Mouse (Mus musculus) C2C12 (cell line): Measurements from ENCODE around the gene D1Ertd622e. TPM values are rescaled to one million over a fixed set of nuclear protein-coding genes. Genes with fewer than 3 reads are reported as not detected.

Experiments used
- H3K27me3 ChIP-seq: one replicate; pipeline ENCODE4 v1.6.1; 2011; ENCODE audit not compliant: control insufficient read depth, insufficient read depth, insufficient read length
- H3K36me3 ChIP-seq: one replicate; pipeline ENCODE4 v1.6.1; 2011; ENCODE audit not compliant: control insufficient read depth, insufficient read depth
- H3K4me3 ChIP-seq: one replicate; pipeline ENCODE4 v1.5.1; 2011; ENCODE audit warnings: mild to moderate bottlenecking, control low read depth; ENCODE audit not compliant: poor library complexity, insufficient read depth, severe bottlenecking
- H3K79me2 ChIP-seq: one replicate; pipeline ENCODE4 v1.6.1; 2011; ENCODE audit not compliant: control insufficient read depth, insufficient read depth
- H3K79me3 ChIP-seq: one replicate; pipeline ENCODE4 v1.6.1; 2011; ENCODE audit warnings: low read depth, control low read depth
- H3ac ChIP-seq: one replicate; pipeline ENCODE3; 2011; ENCODE audit warnings: low read depth; ENCODE audit not compliant: control insufficient read depth, insufficient read length
- CEBPB ChIP-seq: IDR thresholded peaks from one replicate; pipeline ENCODE4 v1.6.1; 2011; ENCODE audit warnings: low read depth, mild to moderate bottlenecking, control low read depth, moderate library complexity
- CTCF ChIP-seq: IDR thresholded peaks from one replicate; pipeline ENCODE4 v1.5.1; 2011; ENCODE audit not compliant: control insufficient read depth, insufficient read depth, insufficient read length
- FOSL1 ChIP-seq: IDR thresholded peaks from one replicate; pipeline ENCODE4 v1.8.0; 2011; ENCODE audit warnings: mild to moderate bottlenecking, low read length; ENCODE audit not compliant: poor library complexity, insufficient read depth, severe bottlenecking
- MAX ChIP-seq: IDR thresholded peaks from one replicate; pipeline ENCODE4 v1.6.1; 2011; ENCODE audit warnings: mild to moderate bottlenecking, control low read depth
- MYOD1 ChIP-seq: IDR thresholded peaks from one replicate; pipeline ENCODE4 v1.6.1; 2011; ENCODE audit warnings: low read depth; ENCODE audit not compliant: control insufficient read depth, insufficient read length
- MYOG ChIP-seq: IDR thresholded peaks from one replicate; pipeline ENCODE4 v1.6.1; 2011; ENCODE audit not compliant: control insufficient read depth, insufficient read length; ENCODE audit errors: extremely low read depth
- USF1 ChIP-seq: IDR thresholded peaks from one replicate; pipeline ENCODE4 v1.6.1; 2011; ENCODE audit warnings: low read depth, mild to moderate bottlenecking, control low read depth, moderate library complexity
- polyA plus RNA-seq: library from polyadenylated mRNA; unstranded; fragments of >200 nt; fragmentation: generic; extraction: Trizol; gene quantifications from one replicate; pipeline ENCODE4 v1.2.1, GENCODE M21; 2012; ENCODE audit warnings: missing spikeins

Gene D1Ertd622e
- polyA plus RNA-seq, 1 experiment: 22.5 TPM

DNA sequence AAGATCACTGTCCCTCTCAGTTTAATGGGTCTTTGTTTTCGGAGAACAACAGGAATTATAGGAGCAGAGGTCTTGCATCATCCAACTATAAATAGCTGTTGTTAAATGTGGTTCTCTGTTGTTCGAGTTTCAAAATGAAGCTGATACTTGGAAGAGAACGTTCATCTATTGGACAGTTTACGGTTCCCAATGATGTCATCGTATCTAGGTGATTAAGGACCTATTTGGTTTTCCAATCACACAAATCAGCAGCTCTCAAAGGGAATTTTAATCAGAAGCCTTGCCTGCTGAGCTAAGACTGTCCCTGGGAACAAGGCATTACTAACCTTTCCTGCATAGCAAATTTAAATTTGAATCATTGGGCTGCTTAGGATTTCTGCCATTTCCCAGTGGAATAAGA lies 31.7 kb downstream of the D1Ertd622e start:
- no peaks in the 10 kb centered on the region for H3K27me3 ChIP-seq
- no peaks in the 10 kb centered on the region for H3K79me2 ChIP-seq
- no peaks in the 10 kb centered on the region for H3K36me3 ChIP-seq
- no peak overlapping the region for H3ac ChIP-seq
- TF ChIP-seq MYOD1 (no peak), FOSL1 (no peak), MAX (no peak), CEBPB (no peak), USF1 (no peak)
- H3K79me3 ChIP-seq: peaks cover 2% of the 10 kb centered on the region
- H3K4me3 ChIP-seq: no peak overlapping the region

DNA sequence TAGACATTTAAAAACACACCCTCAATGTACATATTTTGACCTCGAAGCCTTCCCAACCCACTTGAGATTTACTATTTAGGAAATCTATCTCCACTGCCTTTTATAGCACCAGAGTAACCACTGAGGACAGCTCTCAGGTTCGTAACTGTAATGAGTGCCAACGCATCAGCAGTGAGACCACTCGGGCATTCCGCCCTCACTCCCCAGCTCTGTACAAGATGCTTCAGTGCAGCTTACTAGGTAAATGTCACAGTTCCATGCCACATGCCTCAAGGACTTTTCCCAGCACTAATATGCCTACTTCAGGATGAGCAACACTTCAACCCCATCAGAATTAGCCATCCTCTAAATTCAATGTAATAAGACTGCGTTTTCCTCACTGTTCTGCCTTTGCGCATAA lies 33.0 kb downstream of the D1Ertd622e start:
- Histone ChIP-seq H3K4me3 (no peak overlapping the region), H3K79me2 (no peaks in the 10 kb centered on the region), H3K36me3 (peaks cover 3% of the 10 kb centered on the region), H3ac (no peak overlapping the region), H3K79me3 (peaks cover 2% of the 10 kb centered on the region), H3K27me3 (no peaks in the 10 kb centered on the region)
- TF ChIP-seq CTCF (no peak), MAX (no peak), MYOG (no peak), CEBPB (no peak), USF1 (no peak), MYOD1 (no peak), FOSL1 (no peak)

DNA sequence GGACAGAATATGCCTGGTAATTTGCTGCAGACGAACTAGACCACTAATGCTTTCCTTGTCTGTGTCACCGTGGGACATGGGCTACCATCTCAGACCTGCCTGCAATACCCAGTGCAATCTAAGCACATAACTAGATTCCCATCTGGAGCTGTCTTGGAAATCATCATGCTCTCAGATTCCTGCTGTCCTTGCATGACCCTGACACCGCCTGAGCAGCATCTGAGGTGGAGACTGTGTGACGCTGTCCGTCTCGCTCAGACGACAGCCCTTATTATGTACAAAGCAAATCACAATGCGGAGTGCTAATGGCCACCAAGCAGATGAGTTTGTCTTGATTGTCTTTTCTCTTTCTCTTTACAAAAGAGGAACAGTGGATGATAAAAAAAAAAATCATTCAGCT lies 33.9 kb downstream of the D1Ertd622e start:
- no peak overlapping the region for H3K4me3 ChIP-seq
- no peak for TF ChIP-seq CEBPB
- TF ChIP-seq CTCF: no peak
- H3K36me3 ChIP-seq: peaks cover 3% of the 10 kb centered on the region
- H3K79me2 ChIP-seq: no peaks in the 10 kb centered on the region
- peaks cover 2% of the 10 kb centered on the region for H3K79me3 ChIP-seq
- no peaks in the 10 kb centered on the region for H3K27me3 ChIP-seq
- no peak overlapping the region for H3ac ChIP-seq

DNA sequence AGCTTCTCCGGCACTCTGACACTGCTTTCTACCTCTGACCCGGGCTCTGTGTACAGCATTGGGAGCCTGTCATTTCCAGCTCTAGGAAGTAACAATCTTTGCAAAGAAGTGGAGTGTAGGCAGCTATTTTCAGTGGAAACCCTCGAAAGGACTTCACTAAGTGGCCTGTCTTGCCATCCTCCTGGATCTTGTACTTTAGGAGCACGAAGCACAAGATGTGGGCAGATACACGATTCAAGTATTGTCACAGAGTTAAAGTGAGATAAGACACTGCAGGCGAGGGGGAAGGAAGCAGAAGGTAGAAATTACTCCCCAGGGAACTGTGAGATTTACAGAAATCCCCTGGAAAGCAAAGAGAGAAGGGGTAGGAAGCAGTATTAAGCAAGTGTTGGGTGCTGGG lies 36.4 kb downstream of the D1Ertd622e start:
- H3K36me3 ChIP-seq: peaks cover 3% of the 10 kb centered on the region
- H3K4me3 ChIP-seq: no peak overlapping the region
- TF ChIP-seq MAX: no peak
- TF ChIP-seq USF1: no peak
- no peak for TF ChIP-seq MYOD1
- TF ChIP-seq CTCF: no peak
- no peak for TF ChIP-seq FOSL1
- TF ChIP-seq CEBPB: no peak
- TF ChIP-seq MYOG: no peak
- H3ac ChIP-seq: no peak overlapping the region
- H3K79me2 ChIP-seq: no peaks in the 10 kb centered on the region
- H3K27me3 ChIP-seq: no peaks in the 10 kb centered on the region
- peaks cover 2% of the 10 kb centered on the region for H3K79me3 ChIP-seq

DNA sequence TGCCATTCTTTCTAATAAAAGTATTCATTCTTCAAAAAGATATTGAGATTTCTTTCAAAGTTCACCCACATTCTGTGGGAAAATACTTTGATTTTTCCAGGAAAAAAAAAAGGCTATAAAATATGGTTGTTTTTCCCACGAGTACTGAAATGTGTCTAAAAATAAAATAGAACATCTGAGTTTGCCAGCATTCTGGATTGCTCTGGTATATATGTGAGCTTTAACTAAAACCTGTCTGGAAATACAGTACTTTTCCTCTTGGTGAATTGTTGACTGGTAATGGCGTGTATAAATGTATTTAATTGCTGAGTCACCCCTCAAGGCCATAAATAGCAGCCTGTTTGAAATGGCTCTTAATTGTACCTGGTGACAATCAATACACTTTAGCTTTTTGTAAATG lies 37.5 kb downstream of the D1Ertd622e start:
- TF ChIP-seq CTCF (no peak), MAX (no peak), USF1 (no peak), MYOD1 (no peak), MYOG (no peak), FOSL1 (no peak), CEBPB (no peak)
- Histone ChIP-seq H3K4me3 (no peak overlapping the region), H3K36me3 (peaks cover 3% of the 10 kb centered on the region)

DNA sequence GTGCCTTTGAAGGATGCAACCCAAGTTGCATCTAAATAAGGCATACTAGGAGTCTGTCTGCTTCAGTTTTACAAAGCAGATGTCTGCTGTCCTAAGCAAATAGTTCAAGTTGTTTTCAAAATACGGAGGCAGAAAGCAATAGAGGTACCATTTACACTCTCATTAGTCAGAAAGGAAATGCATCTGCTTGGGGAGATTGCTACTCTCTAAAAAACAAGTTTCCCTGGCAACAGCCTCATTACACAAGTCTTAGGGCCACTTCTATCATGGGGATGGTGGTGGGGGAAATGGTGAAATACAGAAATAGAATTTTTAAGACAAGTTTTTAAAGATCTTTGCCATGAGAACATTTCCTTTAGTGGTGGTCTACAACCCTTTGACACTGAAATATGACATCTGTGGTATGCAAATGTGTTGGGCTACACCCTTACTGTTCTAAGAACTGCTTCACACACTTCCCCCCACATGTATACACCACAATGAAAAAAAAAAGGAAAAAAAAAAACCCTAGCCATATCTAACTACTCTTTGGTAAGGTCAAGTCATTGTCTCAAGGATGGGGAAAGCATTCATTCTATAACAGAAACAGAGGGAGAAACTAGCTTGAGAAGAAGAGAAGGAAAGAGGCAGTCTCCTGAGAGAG lies 38.5 kb downstream of the D1Ertd622e start:
- H3K27me3 ChIP-seq: no peaks in the 10 kb centered on the region
- no peak for TF ChIP-seq MYOD1
- TF ChIP-seq MAX: no peak
- no peak for TF ChIP-seq CTCF
- no peak for TF ChIP-seq CEBPB
- no peak for TF ChIP-seq USF1
- H3ac ChIP-seq: no peak overlapping the region
- no peak overlapping the region for H3K4me3 ChIP-seq
- H3K79me3 ChIP-seq: no peaks in the 10 kb centered on the region
- H3K36me3 ChIP-seq: peaks cover 3% of the 10 kb centered on the region
- H3K79me2 ChIP-seq: no peaks in the 10 kb centered on the region

More for the DNA sequence above, 37.5 kb downstream of the D1Ertd622e start:
- Histone ChIP-seq H3ac (no peak overlapping the region), H3K27me3 (no peaks in the 10 kb centered on the region), H3K79me2 (no peaks in the 10 kb centered on the region), H3K79me3 (no peaks in the 10 kb centered on the region)
